Mouse (Mus musculus) stomach, embryonic 15.5 days (tissue): ENCODE measurements around the gene Srpk2. TPM values are rescaled to one million over a fixed set of nuclear protein-coding genes. Genes with fewer than 3 reads are reported as not detected.
A peak's percentile ranks its signal among the peaks of the same experiment; 100 is the strongest.
"Not testable (repeated sequence)": the region's sequence is repeated elsewhere in the genome, so short reads cannot be mapped to it uniquely, and the experiment has no call there.

Experiments
- ATAC-seq: fragments of 200-750 bp; cut with Nextera tagmentation; 2 replicates; pipeline ENCODE4 v1.8.0; 2017; ENCODE audit warnings: low read depth, moderate number of reproducible peaks, moderate TSS enrichment; ENCODE audit not compliant: insufficient read depth, low FRiP score
- H3K27ac ChIP-seq: fragments of 300-500 bp; sonication (generic); 2 replicates; pipeline ENCODE4 v1.5.1; 2015; ENCODE audit warnings: mild to moderate bottlenecking, inconsistent platforms
- H3K27me3 ChIP-seq: fragments of 300-500 bp; sonication (generic); replicated peaks from 2 replicates; pipeline ENCODE4 v1.6.1; 2015; ENCODE audit warnings: inconsistent platforms
- H3K36me3 ChIP-seq: fragments of 300-500 bp; sonication (generic); 2 replicates; pipeline ENCODE4 v1.6.1; 2015; ENCODE audit warnings: inconsistent platforms
- H3K4me1 ChIP-seq: fragments of 300-500 bp; sonication (generic); 2 replicates; pipeline ENCODE4 v1.6.1; 2015; ENCODE audit warnings: inconsistent platforms
- H3K4me2 ChIP-seq: fragments of 300-500 bp; sonication (generic); 2 replicates; pipeline ENCODE4 v1.6.1; 2015; ENCODE audit warnings: mild to moderate bottlenecking, inconsistent platforms
- H3K4me3 ChIP-seq: fragments of 300-500 bp; sonication (generic); replicated peaks from 2 replicates; pipeline ENCODE4 v1.5.1; 2015; ENCODE audit warnings: inconsistent platforms
- H3K9ac ChIP-seq: fragments of 300-500 bp; sonication (generic); 2 replicates; pipeline ENCODE4 v1.6.1; 2015; ENCODE audit warnings: inconsistent platforms
- H3K9me3 ChIP-seq: fragments of 300-500 bp; sonication (generic); 2 replicates; pipeline ENCODE4 v1.6.1; 2016; ENCODE audit warnings: inconsistent platforms
- WGBS: fragments of 180-500 bp; shearing (Covaris S2); methylation state at CpG from one replicate; pipeline ENCODE4 v1.1.7; 2015; 5-methylcytosine and 5-hydroxymethylcytosine counted together
- polyA plus RNA-seq: library from polyadenylated mRNA; unstranded; fragments of >200 nt; fragmentation: Nextera tagmentation; extraction: Ambion mirVana; gene quantifications from 2 replicates; pipeline ENCODE4 v1.2.1, GENCODE M21; 2015

Srpk2 gene
- polyA plus RNA-seq, 1 experiment from 2014 or later: 40.3 TPM

- Histone ChIP-seq H3K27ac (no peak overlapping the region), H3K9ac (no peak overlapping the region), H3K27me3 (no peaks in the 10 kb centered on the region), H3K4me1 (peaks cover 5% of the 10 kb centered on the region; the same call in 1 of the 2 replicates), H3K4me2 (no peak overlapping the region), H3K36me3 (no peaks in the 10 kb centered on the region), H3K9me3 (no peaks in the 10 kb centered on the region), H3K4me3 (no peak overlapping the region)
- 72% methylated on average over 4 of the region's 4 CpGs for WGBS
- ATAC-seq: no peak
Measured at GRCm38 (mm10) chr5:23577847-23578246, 106.6 kb downstream of the Srpk2 start.

DNA sequence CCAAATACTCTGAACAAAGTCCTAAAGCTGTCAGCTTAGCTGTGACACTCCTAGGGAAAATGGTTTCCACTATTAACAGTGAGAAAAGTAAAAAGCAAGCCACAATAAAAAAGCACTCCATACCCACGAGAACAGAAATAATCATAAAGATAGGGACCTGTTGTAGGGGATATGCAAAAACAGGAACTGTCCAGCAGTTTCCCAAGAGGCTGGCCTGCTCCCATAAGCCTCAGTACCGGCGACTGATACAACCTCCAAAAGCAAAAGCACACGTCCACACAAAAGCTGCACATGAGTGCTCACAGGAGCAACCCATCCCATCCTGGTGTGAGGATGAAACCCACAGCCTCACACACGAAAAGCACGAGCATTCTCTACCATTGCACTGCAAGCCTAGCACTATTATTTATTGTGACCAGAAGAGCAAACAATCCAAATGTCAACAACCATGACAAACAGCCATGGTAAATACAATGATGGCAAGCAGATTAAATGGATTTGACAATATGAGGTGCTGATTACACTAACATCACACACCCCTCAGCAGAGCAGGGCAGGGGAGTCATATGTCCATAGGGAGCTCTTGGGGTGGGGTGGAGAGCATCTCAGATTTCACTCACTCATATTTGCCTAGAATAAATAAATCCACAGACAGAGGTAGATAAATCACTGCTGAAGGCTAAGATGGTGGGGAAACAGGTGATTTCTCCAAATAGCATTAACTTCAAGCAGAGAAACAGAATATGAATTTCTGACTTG, 107.9 kb downstream of the Srpk2 start:
- H3K27ac ChIP-seq: no peak overlapping the region
- H3K4me1 ChIP-seq: peaks cover 5% of the 10 kb centered on the region; the same call in 1 of the 2 replicates
- H3K4me3 ChIP-seq: no peak overlapping the region
- H3K36me3 ChIP-seq: no peaks in the 10 kb centered on the region
- no peak for ATAC-seq
- no peak overlapping the region for H3K4me2 ChIP-seq
- H3K9me3 ChIP-seq: no peaks in the 10 kb centered on the region
- no peak overlapping the region for H3K9ac ChIP-seq
- H3K27me3 ChIP-seq: no peaks in the 10 kb centered on the region
- WGBS: 40% methylated on average over 6 of the region's 6 CpGs

DNA sequence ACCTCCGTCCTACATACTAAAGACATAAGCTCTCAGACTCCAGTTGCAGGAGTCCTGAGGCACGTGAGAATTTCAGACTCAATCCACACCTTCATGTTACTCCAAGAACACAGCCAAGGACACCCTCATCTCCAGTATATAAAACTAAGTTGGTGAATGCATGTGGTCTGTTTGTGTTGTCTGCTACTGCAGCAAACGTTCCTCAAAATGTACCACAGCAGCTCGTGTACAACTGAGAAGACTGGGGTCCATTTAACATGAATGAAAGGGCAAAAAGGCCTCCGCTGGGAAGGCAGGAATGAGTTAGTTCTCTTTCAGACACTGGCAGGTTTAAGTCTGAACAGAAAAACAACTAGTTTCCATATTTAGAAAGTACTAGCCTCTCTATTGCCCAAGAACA, 110.5 kb downstream of the Srpk2 start:
- ATAC-seq: no peak
- Histone ChIP-seq H3K4me2 (no peak overlapping the region), H3K4me1 (peaks cover 5% of the 10 kb centered on the region; the same call in 1 of the 2 replicates), H3K36me3 (no peaks in the 10 kb centered on the region), H3K27ac (no peak overlapping the region), H3K4me3 (no peak overlapping the region), H3K9ac (no peak overlapping the region), H3K27me3 (no peaks in the 10 kb centered on the region), H3K9me3 (no peaks in the 10 kb centered on the region)
- 95% methylated on average over 5 of the region's 5 CpGs for WGBS

- 96% methylated on average over 5 of the region's 5 CpGs for WGBS
- no peak overlapping the region for H3K9ac ChIP-seq
Measured at GRCm38 (mm10) chr5:23568188-23568587, 116.2 kb downstream of the Srpk2 start.

GRCm38 (mm10) chr5:23566382-23566781, 118.0 kb downstream of the Srpk2 start:
- Histone ChIP-seq H3K4me3 (no peak overlapping the region), H3K4me2 (no peak overlapping the region), H3K27me3 (no peaks in the 10 kb centered on the region), H3K4me1 (no peaks in the 10 kb centered on the region), H3K9me3 (no peaks in the 10 kb centered on the region), H3K36me3 (no peaks in the 10 kb centered on the region), H3K27ac (no peak overlapping the region), H3K9ac (no peak overlapping the region)
- ATAC-seq: no peak
- WGBS: 87% methylated on average over 6 of the region's 6 CpGs

More at GRCm38 (mm10) chr5:23568188-23568587, 116.2 kb downstream of the Srpk2 start:
- H3K27me3 ChIP-seq: no peaks in the 10 kb centered on the region
- H3K4me3 ChIP-seq: no peak overlapping the region
- ATAC-seq: no peak
- no peaks in the 10 kb centered on the region for H3K4me1 ChIP-seq
- no peak overlapping the region for H3K27ac ChIP-seq
- H3K4me2 ChIP-seq: no peak overlapping the region
- H3K9me3 ChIP-seq: no peaks in the 10 kb centered on the region
- H3K36me3 ChIP-seq: no peaks in the 10 kb centered on the region

GRCm38 (mm10) chr5:23562278-23563060, 121.9 kb downstream of the Srpk2 start:
- Histone ChIP-seq H3K36me3 (no peaks in the 10 kb centered on the region; the same call in 1 of the 2 replicates), H3K27me3 (no peaks in the 10 kb centered on the region), H3K4me2 (no peak overlapping the region), H3K27ac (no peak overlapping the region), H3K4me3 (no peak overlapping the region), H3K4me1 (no peaks in the 10 kb centered on the region), H3K9ac (no peak overlapping the region), H3K9me3 (no peaks in the 10 kb centered on the region)
- no peak for ATAC-seq
- whole genome bisulfite sequencing: 68% methylated on average over 4 of the region's 4 CpGs

GRCm38 (mm10) chr5:23561227-23561626, 123.2 kb downstream of the Srpk2 start:
- 91% methylated on average over 2 of the region's 2 CpGs for WGBS
- H3K27ac ChIP-seq: no peak overlapping the region

GRCm38 (mm10) chr5:23560171-23560570, 124.2 kb downstream of the Srpk2 start:
- no peak for ATAC-seq
- 77% methylated on average over 4 of the region's 4 CpGs for WGBS
- Histone ChIP-seq H3K27ac (no peak overlapping the region), H3K9ac (no peak overlapping the region), H3K9me3 (no peaks in the 10 kb centered on the region), H3K4me2 (no peak overlapping the region), H3K4me3 (no peak overlapping the region), H3K4me1 (no peaks in the 10 kb centered on the region), H3K27me3 (no peaks in the 10 kb centered on the region), H3K36me3 (no peaks in the 10 kb centered on the region; the same call in 1 of the 2 replicates)

More at GRCm38 (mm10) chr5:23561227-23561626, 123.2 kb downstream of the Srpk2 start:
- H3K4me1 ChIP-seq: no peaks in the 10 kb centered on the region
- ATAC-seq: no peak
- H3K4me2 ChIP-seq: no peak overlapping the region
- no peak overlapping the region for H3K4me3 ChIP-seq
- no peaks in the 10 kb centered on the region for H3K27me3 ChIP-seq
- H3K9ac ChIP-seq: no peak overlapping the region
- no peaks in the 10 kb centered on the region; the same call in 1 of the 2 replicates for H3K36me3 ChIP-seq
- H3K9me3 ChIP-seq: no peaks in the 10 kb centered on the region

- Histone ChIP-seq H3K27me3 (no peaks in the 10 kb centered on the region), H3K9me3 (no peaks in the 10 kb centered on the region), H3K9ac (no peak overlapping the region), H3K4me1 (no peaks in the 10 kb centered on the region), H3K36me3 (no peaks in the 10 kb centered on the region; the same call in 1 of the 2 replicates), H3K4me3 (no peak overlapping the region), H3K4me2 (no peak overlapping the region), H3K27ac (no peak overlapping the region)
- WGBS: 60% methylated on average over 7 of the region's 7 CpGs
- peak; percentile 70; the same call in 1 of the 2 replicates for ATAC-seq
Measured at GRCm38 (mm10) chr5:23556007-23556770, 128.2 kb downstream of the Srpk2 start.

DNA sequence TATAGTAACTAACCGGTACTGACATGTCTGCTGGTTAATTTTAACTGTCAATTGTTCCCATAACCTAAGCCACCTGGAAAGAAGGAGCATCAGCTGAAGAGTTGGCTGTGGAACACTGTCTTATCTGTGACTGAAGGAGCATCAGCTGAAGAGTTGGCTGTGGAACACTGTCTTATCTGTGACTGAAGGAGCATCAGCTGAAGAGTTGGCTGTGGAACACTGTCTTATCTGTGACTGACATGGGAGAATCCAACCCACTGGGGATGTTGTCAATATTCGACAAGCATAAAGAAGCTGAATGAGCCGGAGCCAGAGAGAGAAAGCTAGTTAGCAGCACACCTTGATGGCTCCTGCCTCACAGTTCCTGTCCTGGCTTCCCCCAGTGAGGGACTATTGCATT, 131.1 kb downstream of the Srpk2 start:
- H3K9me3 ChIP-seq, H3K36me3 ChIP-seq, H3K4me1 ChIP-seq, H3K27ac ChIP-seq, H3K4me3 ChIP-seq, H3K27me3 ChIP-seq, H3K9ac ChIP-seq, H3K4me2 ChIP-seq: not testable (repeated sequence)
- peak; percentile 66; the same call in 1 of the 2 replicates for ATAC-seq
- WGBS: 62% methylated on average over 3 of the region's 3 CpGs

DNA sequence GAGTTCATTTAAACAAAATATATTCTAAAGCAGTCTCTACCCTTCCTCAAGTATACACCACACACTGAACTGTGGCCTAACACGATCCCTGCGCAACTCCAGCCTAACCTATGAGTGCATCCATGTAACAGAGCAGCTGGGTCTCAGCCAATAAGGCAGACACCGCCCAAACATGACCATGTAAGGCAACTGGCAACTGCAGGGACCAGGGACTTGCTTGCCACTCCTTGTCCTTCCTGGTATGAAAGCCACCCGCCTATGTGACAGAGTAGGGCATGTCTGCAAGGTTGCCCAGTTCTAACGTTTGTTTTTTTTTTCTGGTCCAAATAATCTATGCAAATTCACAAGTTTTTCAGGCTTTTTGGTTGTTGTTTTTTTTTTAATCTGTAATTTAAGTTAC, 132.7 kb downstream of the Srpk2 start:
- no peak; the same call in 1 of the 2 replicates for ATAC-seq

More for the DNA sequence above, 132.7 kb downstream of the Srpk2 start:
- Histone ChIP-seq H3K4me2 (no peak overlapping the region), H3K27ac (no peak overlapping the region), H3K9me3 (no peaks in the 10 kb centered on the region), H3K4me1 (no peaks in the 10 kb centered on the region), H3K27me3 (no peaks in the 10 kb centered on the region), H3K9ac (no peak overlapping the region), H3K4me3 (no peak overlapping the region), H3K36me3 (no peaks in the 10 kb centered on the region)
- 76% methylated on average over 5 of the region's 5 CpGs for WGBS
